Mouse (Mus musculus): Measurements from ENCODE around the gene Cyfip1. TPM values are rescaled to one million over a fixed set of nuclear protein-coding genes. Genes with fewer than 3 reads are reported as not detected.

The Cyfip1 gene
- polyA plus RNA-seq, 1 experiment = 0.08 TPM

- H3K4me3 ChIP-seq (replicated peaks) = no peak overlapping the region
- H3K27me3 ChIP-seq (ENCODE audit: control insufficient read depth) = no peaks in the 10 kb centered on the region
- peaks cover 38% of the 10 kb centered on the region for H3K36me3 ChIP-seq (ENCODE audit: control insufficient read depth)
- no peaks in the 10 kb centered on the region for H3K9me3 ChIP-seq (ENCODE audit: control insufficient read depth, low read length)
- peaks cover 23% of the 10 kb centered on the region for H3K4me1 ChIP-seq (ENCODE audit: control insufficient read depth)
- TF ChIP-seq GATA1 (IDR thresholded peaks at IDR 0.05; ENCODE audit: low read length) = no peak
- no peak for TF ChIP-seq TAL1 (IDR thresholded peaks at IDR 0.05; ENCODE audit: low read length)
Observed at GRCm38 (mm10) chr7:55957916-55958315, 116.4 kb downstream of the Cyfip1 start.

- Histone ChIP-seq H3K4me3 (replicated peaks) (no peak overlapping the region), H3K4me1 (ENCODE audit: control insufficient read depth) (peaks cover 32% of the 10 kb centered on the region), H3K27me3 (ENCODE audit: control insufficient read depth) (no peaks in the 10 kb centered on the region), H3K36me3 (ENCODE audit: control insufficient read depth) (peaks cover 33% of the 10 kb centered on the region), H3K9me3 (ENCODE audit: control insufficient read depth, low read length) (no peaks in the 10 kb centered on the region)
- TF ChIP-seq TAL1 (IDR thresholded peaks at IDR 0.05; ENCODE audit: low read length) (no peak), GATA1 (IDR thresholded peaks at IDR 0.05; ENCODE audit: low read length) (no peak)
Observed at GRCm38 (mm10) chr7:55959801-55960200, 118.3 kb downstream of the Cyfip1 start.

- peak overlapping the region; percentile 70 for H3K4me3 ChIP-seq (replicated peaks)
- TF ChIP-seq GATA1 (IDR thresholded peaks at IDR 0.05; ENCODE audit: low read length) (no peak), TAL1 (IDR thresholded peaks at IDR 0.05; ENCODE audit: low read length) (no peak)
Observed at GRCm38 (mm10) chr7:55960506-55960905, 119.0 kb downstream of the Cyfip1 start.

GRCm38 (mm10) chr7:55962004-55962908 lies 120.7 kb downstream of the Cyfip1 start, which contains the start of gene Nipa2:
Nipa2 (minus strand) TSS chr7:55962476.
- TF ChIP-seq GATA1 (IDR thresholded peaks at IDR 0.05; ENCODE audit: low read length) (no peak), TAL1 (IDR thresholded peaks at IDR 0.05; ENCODE audit: low read length) (no peak)
- Histone ChIP-seq H3K4me3 (replicated peaks) (peak within 1 kb of the TSS; percentile 70), H3K36me3 (ENCODE audit: control insufficient read depth) (peaks cover 23% of the 10 kb centered on the region), H3K27me3 (ENCODE audit: control insufficient read depth) (no peaks in the 10 kb centered on the region), H3K9me3 (ENCODE audit: control insufficient read depth, low read length) (no peaks in the 10 kb centered on the region), H3K4me1 (ENCODE audit: control insufficient read depth) (peaks cover 33% of the 10 kb centered on the region)

More at GRCm38 (mm10) chr7:55960506-55960905, 119.0 kb downstream of the Cyfip1 start:
- peaks cover 35% of the 10 kb centered on the region for H3K4me1 ChIP-seq (ENCODE audit: control insufficient read depth)
- H3K36me3 ChIP-seq (ENCODE audit: control insufficient read depth) = peaks cover 28% of the 10 kb centered on the region
- no peaks in the 10 kb centered on the region for H3K27me3 ChIP-seq (ENCODE audit: control insufficient read depth)
- no peaks in the 10 kb centered on the region for H3K9me3 ChIP-seq (ENCODE audit: control insufficient read depth, low read length)

GRCm38 (mm10) chr7:55966866-55967460 lies 125.4 kb downstream of the Cyfip1 start:
- H3K4me3 ChIP-seq (replicated peaks) = no peak overlapping the region
- TF ChIP-seq GATA1 (IDR thresholded peaks at IDR 0.05; ENCODE audit: low read length) = no peak
- TF ChIP-seq TAL1 (IDR thresholded peaks at IDR 0.05; ENCODE audit: low read length) = no peak
- H3K9me3 ChIP-seq (ENCODE audit: control insufficient read depth, low read length) = no peaks in the 10 kb centered on the region
- H3K4me1 ChIP-seq (ENCODE audit: control insufficient read depth) = peaks cover 38% of the 10 kb centered on the region
- no peaks in the 10 kb centered on the region for H3K27me3 ChIP-seq (ENCODE audit: control insufficient read depth)
- H3K36me3 ChIP-seq (ENCODE audit: control insufficient read depth) = no peaks in the 10 kb centered on the region

- peak overlapping the region; percentile 63 for H3K4me3 ChIP-seq (replicated peaks)
- H3K9me3 ChIP-seq (ENCODE audit: control insufficient read depth, low read length) = no peaks in the 10 kb centered on the region
- H3K4me1 ChIP-seq (ENCODE audit: control insufficient read depth) = peaks cover 32% of the 10 kb centered on the region
- H3K36me3 ChIP-seq (ENCODE audit: control insufficient read depth) = peaks cover 9% of the 10 kb centered on the region
- TF ChIP-seq GATA1 (IDR thresholded peaks at IDR 0.05; ENCODE audit: low read length) = no peak
- TF ChIP-seq TAL1 (IDR thresholded peaks at IDR 0.05; ENCODE audit: low read length) = no peak
- H3K27me3 ChIP-seq (ENCODE audit: control insufficient read depth) = no peaks in the 10 kb centered on the region
Observed at GRCm38 (mm10) chr7:55968258-55968901, 126.8 kb downstream of the Cyfip1 start.

GRCm38 (mm10) chr7:55969415-55969814 lies 127.9 kb downstream of the Cyfip1 start:
- peaks cover 28% of the 10 kb centered on the region for H3K4me1 ChIP-seq (ENCODE audit: control insufficient read depth)
- H3K4me3 ChIP-seq (replicated peaks) = no peak overlapping the region
- TF ChIP-seq GATA1 (IDR thresholded peaks at IDR 0.05; ENCODE audit: low read length) (no peak), TAL1 (IDR thresholded peaks at IDR 0.05; ENCODE audit: low read length) (no peak)
- H3K27me3 ChIP-seq (ENCODE audit: control insufficient read depth) = no peaks in the 10 kb centered on the region
- H3K36me3 ChIP-seq (ENCODE audit: control insufficient read depth) = peaks cover 18% of the 10 kb centered on the region
- H3K9me3 ChIP-seq (ENCODE audit: control insufficient read depth, low read length) = peaks cover 2% of the 10 kb centered on the region

GRCm38 (mm10) chr7:55974429-55974828 lies 132.9 kb downstream of the Cyfip1 start:
- H3K4me1 ChIP-seq (ENCODE audit: control insufficient read depth) = peaks cover 4% of the 10 kb centered on the region
- no peak for TF ChIP-seq TAL1 (IDR thresholded peaks at IDR 0.05; ENCODE audit: low read length)
- TF ChIP-seq GATA1 (IDR thresholded peaks at IDR 0.05; ENCODE audit: low read length) = no peak
- H3K4me3 ChIP-seq (replicated peaks) = no peak overlapping the region
- peaks cover 2% of the 10 kb centered on the region for H3K9me3 ChIP-seq (ENCODE audit: control insufficient read depth, low read length)
- H3K27me3 ChIP-seq (ENCODE audit: control insufficient read depth) = no peaks in the 10 kb centered on the region
- H3K36me3 ChIP-seq (ENCODE audit: control insufficient read depth) = peaks cover 62% of the 10 kb centered on the region

- no peaks in the 10 kb centered on the region for H3K9me3 ChIP-seq (ENCODE audit: control insufficient read depth, low read length)
- H3K4me3 ChIP-seq (replicated peaks) = no peak overlapping the region
- TF ChIP-seq GATA1 (IDR thresholded peaks at IDR 0.05; ENCODE audit: low read length) (no peak), TAL1 (IDR thresholded peaks at IDR 0.05; ENCODE audit: low read length) (no peak)
- H3K4me1 ChIP-seq (ENCODE audit: control insufficient read depth) = peaks cover 37% of the 10 kb centered on the region
- peaks cover 86% of the 10 kb centered on the region for H3K36me3 ChIP-seq (ENCODE audit: control insufficient read depth)
- no peaks in the 10 kb centered on the region for H3K27me3 ChIP-seq (ENCODE audit: control insufficient read depth)
Observed at GRCm38 (mm10) chr7:55981511-55981910, 140.0 kb downstream of the Cyfip1 start.

Other genes with a start within 250 kb of the Cyfip1 start
- gene Siglech, start 73.6 kb upstream of the Cyfip1 start, polyA plus RNA-seq (2012) = not detected in 2 replicates
- 0.03 and 0.04 TPM in 2 replicates for gene Tubgcp5, start 47.6 kb upstream of the Cyfip1 start, polyA plus RNA-seq (2012)
- 0.71 and 0.87 TPM in 2 replicates for gene Nipa2, start 120.7 kb downstream of the Cyfip1 start, polyA plus RNA-seq (2012)
- gene Nipa1, start 178.2 kb downstream of the Cyfip1 start, polyA plus RNA-seq (2012) = 0.98 and 1.2 TPM in 2 replicates
- gene Herc2, start 208.5 kb downstream of the Cyfip1 start, polyA plus RNA-seq (2012) = 0.51 and 0.77 TPM in 2 replicates